Mouse (Mus musculus) adipose tissue, adult 10 weeks (tissue): Measurements from ENCODE around the gene Gm20388. TPM values are rescaled to one million over a fixed set of nuclear protein-coding genes. Genes with fewer than 3 reads are reported as not detected.

Source experiments
- polyA plus RNA-seq: library from polyadenylated mRNA; stranded (reverse); fragments of 350-450 nt; fragmentation: Illumina TruSeq; extraction: RNeasy Lipid Tissue Mini Kit (QIAGEN cat#74804); gene quantifications from one replicate; pipeline ENCODE4 v1.2.3, GENCODE M21; 2014; ENCODE audit warnings: low read depth, low replicate concordance

Gene Gm20388
- polyA plus RNA-seq, 1 experiment from 2014 or later = 37.3 TPM

DNA sequence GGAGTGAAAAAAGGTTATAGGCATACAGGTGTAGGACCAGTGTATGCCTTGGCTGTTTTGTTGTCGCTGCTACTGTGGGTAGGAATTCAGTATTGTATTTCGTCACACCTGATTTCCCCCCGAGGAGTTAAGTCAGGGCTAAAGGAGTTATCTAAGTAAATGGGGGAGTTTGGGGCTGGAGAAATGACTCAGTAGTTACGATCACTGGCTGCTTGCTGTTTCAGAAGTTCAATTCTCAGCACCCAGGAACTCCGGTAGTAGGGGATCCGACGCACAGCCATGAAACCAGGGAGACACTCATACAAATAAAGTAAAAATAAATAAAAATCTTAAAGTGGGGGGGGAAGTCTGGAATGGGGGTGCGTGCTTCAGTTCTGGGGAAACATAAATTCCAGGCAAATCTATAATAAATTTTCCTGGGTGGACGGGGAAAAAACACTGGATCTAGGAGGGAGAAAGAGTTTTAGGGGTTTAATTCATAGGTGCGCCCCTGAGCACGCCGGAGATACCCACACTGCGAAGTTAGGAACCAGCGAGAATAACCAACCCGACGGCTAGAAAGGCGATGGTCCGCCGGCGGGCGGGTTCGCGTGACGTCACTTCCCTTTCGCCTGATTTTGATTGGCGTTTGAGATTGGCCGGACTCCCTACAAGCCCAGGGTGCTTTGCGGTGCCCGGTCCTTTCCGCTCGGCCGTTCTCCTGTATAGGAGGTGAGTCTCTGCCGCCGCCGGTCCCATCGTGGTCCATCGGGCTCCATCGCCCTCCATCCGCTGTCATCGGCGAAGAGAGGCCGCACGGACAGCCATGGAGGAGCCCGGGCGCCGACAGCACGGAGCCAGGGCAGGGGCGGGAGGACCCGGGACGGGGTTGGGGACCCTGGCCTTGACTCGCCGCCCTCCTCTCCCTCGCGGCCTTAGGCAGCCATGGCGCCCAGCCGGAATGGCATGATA, 3191.4 kb downstream of the Gm20388 start, which contains the start of gene Rpl13:
TSS of gene Rpl13 (plus strand) at position 616 of the 951 bp plus-strand sequence.

GRCm38 (mm10) chr8:123117127-123117731, 3206.6 kb downstream of the Gm20388 start, which contains the start of gene Cpne7:
TSS of gene Cpne7 (plus strand) at chr8:123117374.

GRCm38 (mm10) chr8:123157888-123158465, 3247.3 kb downstream of the Gm20388 start, which contains the start of gene Sult5a1:
TSS of gene Sult5a1 (minus strand) at chr8:123158315.

GRCm38 (mm10) chr8:123185566-123186409, 3275.1 kb downstream of the Gm20388 start, which contains the start of gene Dpep1:
TSS of gene Dpep1 (plus strand) at chr8:123186242.

DNA sequence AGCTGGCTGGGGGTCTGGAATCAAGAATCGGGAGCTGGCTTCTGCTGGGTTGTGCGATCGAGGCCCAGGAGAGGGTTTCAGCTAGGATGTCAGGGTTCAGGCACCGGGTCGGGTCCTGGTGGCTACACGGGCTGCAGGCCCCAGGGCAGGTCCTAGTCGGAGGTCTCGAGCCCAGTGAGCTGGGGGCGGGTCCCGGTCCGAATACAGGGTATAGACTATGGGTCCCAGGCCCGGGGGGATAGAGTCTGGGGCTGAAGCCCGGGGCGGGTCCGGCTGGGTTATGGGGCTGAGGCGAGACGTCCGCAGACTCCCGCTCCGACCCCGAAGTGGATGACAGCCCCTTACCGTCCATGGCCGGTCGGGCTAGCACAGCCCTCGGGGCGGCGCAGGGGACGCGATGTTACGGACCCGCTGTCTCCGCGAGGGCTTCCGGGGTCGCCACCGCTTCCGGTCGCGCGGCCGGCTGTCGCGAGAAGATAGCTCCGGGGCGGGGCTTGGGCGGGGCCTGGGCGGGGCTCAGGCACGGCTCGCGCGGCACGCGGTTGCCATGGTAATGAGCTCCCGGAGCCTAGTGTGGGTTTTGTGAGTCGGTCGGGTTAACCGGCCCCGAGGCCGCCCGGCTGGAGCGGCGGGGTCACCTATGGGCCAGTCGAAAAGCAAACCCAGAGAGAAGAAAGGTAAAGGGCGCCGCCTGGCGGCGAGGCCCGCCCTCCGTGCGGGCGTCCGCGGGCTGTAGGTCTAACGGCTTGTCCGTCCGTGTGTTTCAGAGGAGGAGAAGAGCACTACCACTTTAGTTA, 3301.9 kb downstream of the Gm20388 start, which contains the start of the genes Chmp1a and Spata33:
TSS of gene Chmp1a (minus strand) at position 443 of the 797 bp plus-strand sequence.
TSS of gene Spata33 (plus strand) at position 512 of the 797 bp plus-strand sequence.

DNA sequence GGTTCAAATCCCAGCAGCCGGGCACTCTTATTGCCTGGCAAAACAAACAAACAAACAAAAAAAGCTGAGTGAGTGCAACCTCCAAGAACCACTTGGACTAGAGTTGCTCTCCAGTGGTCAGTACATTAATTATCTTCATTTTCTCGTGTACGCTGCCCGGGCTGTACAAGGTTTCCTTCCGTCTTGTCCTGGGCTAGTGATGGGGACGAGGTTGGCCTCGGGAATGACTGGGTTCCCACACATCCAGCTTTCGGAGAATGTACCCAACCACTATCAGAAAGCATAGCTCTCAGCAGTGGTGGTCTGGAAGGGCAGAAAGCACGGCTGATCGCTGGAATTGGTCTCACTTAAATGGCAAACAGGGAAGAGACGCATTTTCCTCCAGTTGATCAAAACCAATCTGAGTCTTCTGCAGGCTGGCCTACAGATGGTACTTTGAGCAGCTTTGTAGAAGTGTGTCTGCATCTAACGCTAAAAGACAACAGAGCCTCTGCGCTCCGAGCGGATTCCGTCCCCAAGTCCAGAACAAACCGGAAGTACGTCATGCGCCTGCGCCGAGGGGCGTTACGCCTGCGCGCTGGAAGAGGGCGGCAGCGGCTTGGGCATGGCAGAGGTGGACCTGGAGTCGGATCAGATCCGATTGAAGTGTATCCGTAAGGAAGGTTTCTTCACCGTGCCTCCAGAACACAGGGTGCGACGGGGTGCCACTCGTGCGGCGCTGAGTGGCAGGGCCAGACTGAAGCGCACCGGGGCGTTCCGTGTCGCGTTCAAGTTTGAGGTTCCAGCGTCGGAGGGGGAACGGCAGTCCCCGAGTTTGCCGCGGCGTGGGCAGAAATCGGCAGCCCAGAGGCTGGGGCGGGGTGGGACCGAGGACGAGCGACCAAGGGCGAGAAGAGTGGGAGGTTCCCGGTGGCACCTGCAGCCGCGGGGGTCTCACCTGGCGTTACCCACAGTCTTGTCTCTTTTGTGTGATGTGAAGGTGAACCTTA, 3313.9 kb downstream of the Gm20388 start, which contains the start of gene Cdk10:
TSS of gene Cdk10 (plus strand) at position 565 of the 989 bp plus-strand sequence.

DNA sequence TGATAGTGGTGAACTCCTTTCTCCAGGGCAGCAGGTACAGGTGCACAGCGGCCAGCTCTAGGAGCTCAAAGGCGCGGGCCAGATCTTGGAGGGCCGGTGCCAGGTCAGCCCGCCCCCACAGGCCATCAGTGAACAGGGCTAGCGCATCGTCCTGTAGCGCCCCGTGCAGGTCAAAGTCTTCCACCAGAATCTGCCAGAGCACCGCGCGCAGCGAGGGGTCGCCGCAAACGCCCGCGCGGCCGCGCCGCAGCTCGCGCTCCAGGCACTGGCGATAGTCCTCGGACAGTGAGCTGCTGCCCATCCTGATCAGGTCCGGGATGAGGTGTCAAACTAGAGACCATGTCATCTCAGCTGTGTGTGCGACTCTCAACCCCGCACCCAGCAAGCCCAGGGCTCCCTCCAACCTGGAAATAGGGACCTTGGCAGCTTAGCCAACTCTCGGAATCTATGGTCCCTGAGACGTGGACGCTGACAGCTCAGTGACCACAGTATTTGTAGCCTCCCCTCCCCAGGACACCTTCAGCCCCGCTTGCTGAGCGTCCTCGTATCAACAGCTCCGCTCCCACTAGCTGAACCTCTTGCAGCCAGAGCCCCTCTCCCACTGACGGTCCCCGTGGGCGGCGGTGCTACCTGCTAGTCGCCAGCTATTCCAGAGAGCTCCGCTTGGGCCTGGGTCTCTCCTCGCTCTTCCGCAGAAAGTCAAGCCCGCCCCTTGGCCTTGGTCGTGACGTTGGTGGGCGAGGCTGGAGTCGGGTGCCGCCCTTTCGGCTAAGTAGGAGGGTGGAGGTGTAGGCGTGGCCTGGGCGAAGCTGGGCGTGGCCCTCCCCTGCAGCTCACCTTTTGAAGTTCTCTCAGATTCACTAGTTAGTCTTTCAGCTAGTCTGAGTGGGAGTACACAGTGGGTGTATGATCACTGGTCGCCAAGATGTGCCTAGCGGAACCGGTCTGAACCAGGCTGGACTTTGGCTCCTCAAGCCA, 3325.2 kb downstream of the Gm20388 start, which contains the start of gene Spata2l:
TSS of gene Spata2l (minus strand) at position 714 of the 978 bp plus-strand sequence.

DNA sequence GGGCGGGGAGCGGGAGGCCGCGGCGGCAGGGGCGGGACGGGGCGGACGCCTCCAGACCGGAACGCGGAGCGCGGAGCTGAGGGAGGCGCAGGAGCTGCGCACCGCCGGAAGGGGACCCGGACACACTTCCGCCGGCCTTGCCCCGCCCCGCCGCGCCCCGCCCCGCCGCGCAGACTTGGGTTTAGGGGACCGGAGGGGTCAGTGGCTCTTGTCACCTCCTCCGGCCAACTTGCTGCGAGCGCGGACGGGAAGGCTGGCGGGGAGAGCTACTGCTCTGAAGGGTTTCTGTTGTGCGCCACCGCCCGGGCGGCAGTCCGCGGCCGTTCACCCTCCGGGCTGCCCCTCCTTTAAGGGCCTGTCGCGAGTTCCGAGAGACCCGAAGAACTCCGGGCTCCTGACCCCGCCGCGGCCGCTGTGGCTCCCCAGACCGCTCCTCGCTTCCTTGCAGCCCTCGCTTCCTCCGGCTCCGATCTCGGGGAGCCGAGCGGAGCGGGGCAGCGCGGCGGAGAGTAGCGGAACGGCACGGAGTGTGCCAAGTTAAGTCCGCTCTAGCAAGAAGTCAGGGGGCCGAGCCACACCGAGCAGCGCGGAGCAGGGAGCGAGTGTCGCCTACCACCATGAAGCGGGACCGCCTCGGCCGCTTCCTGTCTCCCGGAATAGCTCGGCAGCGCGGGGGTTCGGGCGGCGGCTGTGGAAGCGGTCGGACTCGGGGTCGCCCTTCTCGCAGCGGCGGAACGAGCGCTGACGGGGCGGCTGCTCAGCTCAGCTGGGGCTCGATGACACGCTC, 3343.7 kb downstream of the Gm20388 start, which contains the start of the genes Zfp276 and Vps9d1:
TSS of gene Zfp276 (plus strand) at position 97 of the 787 bp plus-strand sequence.
TSS of gene Vps9d1 (minus strand) at position 250 of the 787 bp plus-strand sequence.

GRCm38 (mm10) chr8:123318467-123318911, 3407.8 kb downstream of the Gm20388 start, which contains the start of gene Fanca:
TSS of gene Fanca (minus strand) at chr8:123318576.

DNA sequence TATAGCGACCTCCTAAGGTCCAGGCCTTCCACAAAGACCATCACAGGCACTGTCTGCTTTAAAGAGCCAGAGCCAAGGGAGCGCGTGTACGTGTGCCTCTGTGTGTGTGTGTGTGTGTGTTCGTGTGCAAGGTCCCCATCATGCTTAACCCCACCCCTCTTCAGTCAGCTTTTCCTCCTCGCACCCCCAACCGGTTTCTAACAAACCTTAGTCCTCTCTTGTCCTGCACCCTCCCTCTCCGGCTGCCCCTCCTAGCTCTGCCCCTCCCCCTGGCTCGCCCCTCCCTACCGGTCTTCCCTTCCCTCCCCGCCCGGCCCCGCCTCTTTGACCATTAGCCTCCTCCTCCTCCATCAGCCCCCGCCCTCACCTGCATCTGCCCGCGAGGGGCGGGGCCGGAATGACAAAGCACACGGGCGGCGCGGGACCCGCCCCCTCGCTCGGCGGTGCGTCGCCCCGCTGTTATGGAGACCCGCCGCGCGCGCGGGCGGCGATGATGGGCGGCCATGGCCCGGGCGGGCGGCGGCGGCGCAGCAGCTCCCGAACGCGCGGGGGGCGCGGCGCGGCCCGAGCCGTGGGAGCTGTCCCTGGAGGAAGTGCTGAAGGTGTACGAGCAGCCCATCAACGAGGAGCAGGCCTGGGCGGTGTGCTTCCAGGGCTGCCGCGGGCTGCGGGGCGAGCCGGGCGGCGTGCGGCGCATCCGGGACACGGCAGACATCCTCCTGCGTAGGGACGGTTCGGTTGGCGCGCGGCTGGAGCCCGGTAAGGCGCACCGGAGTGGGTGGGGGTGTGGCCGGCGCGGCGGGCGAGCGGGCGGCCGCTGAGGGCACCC, 3421.8 kb downstream of the Gm20388 start, which contains the start of gene Spire2:
TSS of gene Spire2 (plus strand) at position 452 of the 829 bp plus-strand sequence.

DNA sequence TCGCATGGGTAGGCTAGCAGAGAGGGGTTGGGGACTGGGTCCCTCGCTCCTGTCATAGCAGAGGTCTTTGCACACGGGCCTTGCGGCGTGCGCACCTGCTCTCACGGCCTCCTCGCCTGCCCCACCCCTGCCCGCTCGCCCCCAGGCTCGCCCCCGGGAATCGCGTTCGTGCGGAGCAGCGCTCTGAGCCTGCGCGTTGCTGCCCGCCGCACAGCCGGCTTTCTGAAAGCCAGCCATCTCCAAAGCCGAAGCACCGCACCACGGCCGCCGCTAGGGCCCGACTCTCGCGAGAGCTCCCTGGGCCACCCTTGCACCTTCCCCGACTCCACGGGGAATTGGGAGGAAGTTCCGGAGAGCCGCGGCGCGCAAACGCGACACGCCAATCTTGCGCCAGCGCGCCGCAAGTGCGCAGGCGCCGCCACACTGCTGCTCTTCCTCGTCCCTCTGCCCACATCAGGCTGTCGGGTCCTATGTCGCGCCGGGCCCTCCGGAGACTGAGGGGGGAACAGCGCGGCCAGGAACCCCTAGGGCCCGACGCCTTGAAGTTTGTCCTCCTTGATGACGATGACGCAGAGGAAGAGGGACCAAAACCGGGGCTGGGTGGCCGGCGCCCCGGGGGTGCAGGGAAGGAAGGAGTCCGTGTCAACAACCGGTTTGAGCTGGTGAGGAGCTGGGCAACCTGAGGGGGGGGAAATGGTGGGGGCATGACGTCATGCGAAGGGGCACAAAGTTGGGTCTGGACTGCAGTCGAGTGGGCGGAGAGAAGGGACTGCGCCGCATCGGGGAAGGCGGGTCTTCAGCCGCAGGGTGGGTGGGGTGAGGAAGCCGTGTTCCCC, 3463.0 kb downstream of the Gm20388 start, which contains the start of gene Tcf25:
TSS of gene Tcf25 (plus strand) at position 351 of the 836 bp plus-strand sequence.

GRCm38 (mm10) chr8:123406786-123407185, 3496.1 kb downstream of the Gm20388 start, which contains the start of gene Mc1r:
TSS of gene Mc1r (plus strand) at chr8:123407107.

GRCm38 (mm10) chr8:123411246-123411645, 3500.6 kb downstream of the Gm20388 start, which contains the start of gene Tubb3:
TSS of gene Tubb3 (plus strand) at chr8:123411424.

GRCm38 (mm10) chr8:123423441-123423840, 3512.8 kb downstream of the Gm20388 start, which contains the start of gene Def8:
TSS of gene Def8 (plus strand) at chr8:123423527.

